Mouse (Mus musculus) lung, adult 18-20 months (tissue): ENCODE measurements around the gene Hira.
"Not testable (repeated sequence)": the region's sequence is repeated elsewhere in the genome, so short reads cannot be mapped to it uniquely, and the experiment has no call there.

ENCODE experiments used
- DNase-seq, 2 experiments: peaks; one replicate each; pipeline ENCODE4 v3.0.0; 2022; ENCODE audit warnings: mixed read lengths in 2 of 2

The Hira gene

GRCm38 (mm10) chr16:18876442-18877308 is at the start of gene Hira, which contains the start of gene Mrpl40:
Gene Hira (plus strand): TSS chr16:18877037.
Gene Mrpl40 (minus strand): TSS chr16:18876862.
- peak; percentile 95 to 97 for DNase-seq

GRCm38 (mm10) chr16:18828630-18829029 is 48.2 kb upstream of the Hira start:
- no peak for DNase-seq

- DNase-seq = no peak
Observed at GRCm38 (mm10) chr16:18829102-18829501, 47.7 kb upstream of the Hira start.

- DNase-seq = no peak
Observed at GRCm38 (mm10) chr16:18833486-18833885, 43.4 kb upstream of the Hira start.

- DNase-seq = no peak
Observed at GRCm38 (mm10) chr16:18836073-18836467, 40.8 kb upstream of the Hira start.

- peak; percentile 97 for DNase-seq
Observed at GRCm38 (mm10) chr16:18836468-18837208, 40.2 kb upstream of the Hira start, which contains the start of the genes 2510002D24Rik and Gm28539. Gene 2510002D24Rik (plus strand): TSS chr16:18836578. Gene Gm28539 (plus strand): TSS chr16:18836584.

GRCm38 (mm10) chr16:18838346-18838745 is 38.5 kb upstream of the Hira start:
- DNase-seq = no peak

GRCm38 (mm10) chr16:18846301-18846820 is 30.5 kb upstream of the Hira start:
- DNase-seq = no peak

- DNase-seq = not testable (repeated sequence)
Observed at GRCm38 (mm10) chr16:18849521-18850190, 27.2 kb upstream of the Hira start.

- peak in 1 of 2 experiments; percentile 49 for DNase-seq
Observed at GRCm38 (mm10) chr16:18858551-18858950, 18.3 kb upstream of the Hira start.

- peak in 1 of 2 experiments; percentile 15 for DNase-seq
Observed at GRCm38 (mm10) chr16:18860186-18860585, 16.7 kb upstream of the Hira start.

GRCm38 (mm10) chr16:18870495-18870894 is 6.3 kb upstream of the Hira start:
- DNase-seq = not testable (repeated sequence)

- no peak for DNase-seq
Observed at GRCm38 (mm10) chr16:18876091-18876441, 771 bp upstream of the Hira start.

GRCm38 (mm10) chr16:18877386-18878090 is 701 bp downstream of the Hira start:
- DNase-seq = peak; percentile 38 to 39

- peak in 1 of 2 experiments; percentile 3 for DNase-seq
Observed at GRCm38 (mm10) chr16:18878091-18878720, 1.4 kb downstream of the Hira start.

- no peak for DNase-seq
Observed at GRCm38 (mm10) chr16:18884044-18884443, 7.2 kb downstream of the Hira start.

GRCm38 (mm10) chr16:18893840-18894372 is 17.1 kb downstream of the Hira start:
- DNase-seq = peak in 1 of 2 experiments; percentile 23

GRCm38 (mm10) chr16:18895249-18895648 is 18.4 kb downstream of the Hira start:
- DNase-seq = no peak

- DNase-seq = peak; percentile 11 to 21
Observed at GRCm38 (mm10) chr16:18896429-18896828, 19.6 kb downstream of the Hira start.

- DNase-seq = no peak
Observed at GRCm38 (mm10) chr16:18905648-18906047, 28.8 kb downstream of the Hira start.

GRCm38 (mm10) chr16:18916064-18916463 is 39.2 kb downstream of the Hira start:
- DNase-seq = no peak
